Mouse (Mus musculus) c-Kit-positive CD71-positive TER-119-positive erythroid progenitor cells, embryonic 14.5 days (primary cell): ENCODE results near the gene Gba2.
A peak's percentile ranks its signal among the peaks of the same experiment; 100 is the strongest.
"Not testable (repeated sequence)": the region's sequence is repeated elsewhere in the genome, so short reads cannot be mapped to it uniquely, and the experiment has no call there.

Source experiments
- DNase-seq: peaks from one replicate; pipeline ENCODE4 v3.0.0-alpha.2; 2013; ENCODE audit warnings: low spot score

Gba2 gene

DNA sequence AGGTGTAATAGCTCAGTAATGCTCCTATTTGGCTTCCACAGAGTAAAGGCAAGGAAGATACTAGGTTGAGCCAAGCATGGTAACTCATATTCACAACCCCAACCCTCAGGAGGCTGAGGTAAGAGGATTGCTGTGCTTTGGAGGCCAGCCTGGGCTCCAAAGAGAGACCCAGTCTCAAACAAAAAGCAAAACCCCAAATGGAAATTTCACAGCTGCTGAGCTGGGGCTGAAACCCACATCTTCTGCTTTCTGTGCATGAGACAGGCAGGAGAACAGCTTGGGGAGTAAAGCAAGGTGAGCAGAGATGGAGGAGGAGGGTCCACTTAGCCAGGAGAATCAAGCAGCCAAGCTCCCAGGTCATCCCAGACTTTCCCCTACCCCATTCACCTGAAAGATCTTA, 24.8 kb downstream of the Gba2 start:
- DNase-seq, result no peak

DNA sequence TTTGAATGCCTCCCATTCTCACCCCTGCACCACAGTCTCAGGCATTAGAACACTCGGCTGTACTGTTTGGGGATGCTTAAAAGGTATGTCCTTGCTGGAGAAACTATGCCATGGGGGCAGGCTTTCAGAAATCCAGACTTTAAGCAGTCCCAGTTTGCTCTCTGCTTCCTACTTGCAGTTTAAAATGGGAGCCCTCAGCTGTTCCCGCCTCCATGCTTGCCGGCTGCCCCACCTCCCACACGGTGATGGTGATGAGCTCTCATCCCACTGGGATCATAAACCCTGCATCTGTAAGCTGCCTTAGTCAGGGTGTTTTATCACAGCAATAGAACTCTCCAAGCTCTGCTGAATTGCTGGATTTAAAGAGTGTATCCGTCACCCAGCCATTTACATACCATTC, 26.2 kb downstream of the Gba2 start:
- DNase-seq, result no peak

DNA sequence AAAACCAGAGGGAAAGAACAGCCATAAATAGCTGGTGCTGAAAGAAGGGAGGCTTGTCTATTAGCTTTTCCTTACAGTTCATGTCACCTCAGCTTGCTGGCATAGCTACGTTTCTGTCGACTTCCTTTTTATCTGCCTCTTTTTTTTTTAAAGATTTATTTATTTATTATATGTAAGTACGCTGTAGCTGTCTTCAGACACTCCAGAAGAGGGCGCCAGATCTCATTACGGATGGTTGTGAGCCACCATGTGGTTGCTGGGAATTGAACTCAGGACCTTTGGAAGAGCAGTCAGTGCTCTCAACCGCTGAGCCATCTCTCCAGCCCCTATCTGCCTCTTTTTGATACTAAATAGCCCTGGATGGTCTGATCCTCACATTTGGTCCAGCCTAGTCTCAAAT, 26.8 kb downstream of the Gba2 start:
- DNase-seq, result not testable (repeated sequence)

DNA sequence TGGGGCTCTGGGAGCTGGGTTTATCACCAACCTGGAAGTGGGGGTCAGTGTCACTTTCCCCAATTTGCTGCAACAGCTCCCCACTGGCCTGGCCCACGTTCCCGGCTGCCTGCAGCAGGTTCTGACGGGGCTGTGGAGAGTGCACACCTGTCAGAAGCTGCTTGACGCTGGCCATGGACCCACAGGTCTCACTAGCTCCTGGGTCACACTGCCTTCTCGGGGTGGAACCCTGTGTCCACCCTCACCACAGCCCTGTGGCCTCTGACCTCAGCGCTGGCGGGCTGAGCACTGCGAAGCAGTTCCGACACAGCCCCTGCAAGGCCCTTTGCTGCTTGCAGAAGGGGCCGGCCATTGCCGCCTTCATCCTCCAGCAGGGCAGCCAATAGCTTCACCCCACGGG, 29.6 kb downstream of the Gba2 start:
- DNase-seq, result no peak

DNA sequence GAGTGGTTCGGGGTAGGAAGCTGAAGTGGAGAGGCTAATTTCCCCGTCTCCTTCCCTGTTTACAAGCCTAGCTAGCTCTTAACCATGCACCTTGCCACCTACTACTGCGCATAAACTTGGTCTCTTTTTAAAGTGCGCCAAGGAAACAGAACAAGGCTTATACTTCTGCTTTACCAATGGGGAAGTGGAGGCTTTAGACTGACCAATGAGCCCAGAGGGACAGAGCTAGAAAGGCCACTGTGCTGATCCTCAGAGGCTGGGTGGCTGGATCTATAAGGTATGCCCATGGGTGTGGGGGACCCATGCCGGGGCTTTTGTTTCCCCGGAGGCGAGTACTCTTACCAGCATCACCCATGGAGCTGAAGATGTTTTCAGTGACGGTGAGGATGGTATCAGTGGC, 31.5 kb downstream of the Gba2 start:
- DNase-seq, result no peak

DNA sequence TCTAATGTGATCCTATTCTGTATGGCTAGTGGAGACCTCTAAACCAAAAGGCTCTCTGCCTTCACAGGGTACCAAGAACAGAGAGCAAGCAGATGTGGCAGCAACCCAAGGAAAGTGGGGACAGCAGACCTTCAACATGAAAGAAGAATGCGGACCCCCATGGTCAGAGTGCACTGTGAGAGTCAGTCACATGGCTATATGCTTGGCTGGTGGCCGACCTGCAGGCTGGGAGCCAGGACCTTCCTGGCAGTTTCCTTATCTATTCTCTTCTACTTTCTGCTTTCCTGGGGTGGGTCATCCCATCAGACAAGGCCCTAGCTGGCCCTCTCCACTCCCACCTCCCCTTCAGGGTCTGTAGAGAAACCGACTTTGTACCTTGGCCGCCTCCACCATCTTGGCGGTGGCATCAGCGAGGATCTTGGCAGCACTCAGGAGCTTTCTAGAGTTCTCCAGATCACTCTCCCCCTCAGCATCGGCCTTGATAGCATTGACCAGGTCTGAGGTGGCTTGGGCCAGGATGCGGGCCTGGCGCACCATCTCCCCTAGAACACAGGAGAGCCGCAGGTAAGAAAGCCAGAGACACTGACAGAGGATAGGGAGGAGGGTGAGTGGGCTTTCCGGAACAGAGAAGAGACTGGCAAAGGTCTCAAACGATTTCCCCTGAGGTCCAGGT, 32.2 kb downstream of the Gba2 start:
- DNase-seq, result no peak

DNA sequence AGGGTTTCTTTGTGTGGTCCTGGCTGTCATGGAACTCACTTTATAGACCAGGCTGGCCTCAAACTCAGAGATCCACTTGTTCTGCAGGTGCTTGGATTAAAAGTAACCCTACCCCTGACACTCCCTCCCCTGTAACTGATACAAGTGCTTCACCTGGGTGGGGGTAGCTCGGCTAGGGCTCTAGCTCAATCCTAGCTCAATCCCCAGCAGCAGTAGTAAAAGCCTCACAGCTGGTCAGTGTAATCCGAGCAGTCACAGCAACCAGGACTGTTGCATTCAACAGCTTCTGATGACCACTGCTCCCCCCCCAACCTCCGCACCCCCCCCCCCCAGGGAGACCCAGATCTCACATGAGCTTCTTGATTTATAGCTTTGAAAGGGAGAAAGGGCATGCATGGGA, 36.6 kb downstream of the Gba2 start:
- no peak for DNase-seq

DNA sequence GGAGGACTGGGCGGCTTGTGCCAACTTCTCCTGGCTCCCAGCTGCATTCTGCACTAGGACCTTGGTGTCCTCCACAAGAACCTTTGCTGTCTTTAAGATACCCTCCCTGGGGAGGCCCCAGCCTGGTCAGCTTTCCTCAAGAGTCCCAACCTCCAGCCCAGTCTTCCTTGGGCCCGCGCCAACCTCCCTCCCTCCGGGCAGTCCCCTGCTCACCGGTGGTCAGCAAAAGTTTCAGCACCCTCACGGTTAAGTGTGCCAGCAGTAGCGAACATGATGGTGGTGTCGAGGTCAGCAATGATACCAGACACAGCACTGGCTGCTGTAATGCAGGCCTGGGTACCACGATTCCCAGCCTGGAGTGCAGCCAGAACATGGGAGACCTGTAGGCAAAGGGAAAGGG, 42.6 kb downstream of the Gba2 start:
- DNase-seq, result no peak

DNA sequence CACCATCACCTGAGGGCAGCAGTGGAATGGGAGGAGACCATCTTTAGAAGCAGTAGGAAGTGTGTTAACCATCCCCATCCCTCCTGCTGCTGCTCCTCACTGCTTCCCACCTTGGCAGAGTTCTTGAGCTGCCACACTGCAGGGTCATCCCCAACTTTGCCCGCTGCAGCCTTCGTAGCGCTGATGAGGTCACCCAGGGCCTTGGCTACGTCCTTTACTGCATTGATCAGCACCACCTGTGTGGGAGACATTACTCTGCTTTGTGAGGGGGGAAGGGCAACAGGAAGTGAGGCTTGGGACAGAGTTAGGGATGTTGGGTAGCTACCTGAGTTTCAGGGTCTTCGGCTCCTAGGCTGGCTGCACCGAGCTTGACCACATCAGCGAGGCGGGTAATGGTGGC, 43.0 kb downstream of the Gba2 start:
- DNase-seq, result no peak

DNA sequence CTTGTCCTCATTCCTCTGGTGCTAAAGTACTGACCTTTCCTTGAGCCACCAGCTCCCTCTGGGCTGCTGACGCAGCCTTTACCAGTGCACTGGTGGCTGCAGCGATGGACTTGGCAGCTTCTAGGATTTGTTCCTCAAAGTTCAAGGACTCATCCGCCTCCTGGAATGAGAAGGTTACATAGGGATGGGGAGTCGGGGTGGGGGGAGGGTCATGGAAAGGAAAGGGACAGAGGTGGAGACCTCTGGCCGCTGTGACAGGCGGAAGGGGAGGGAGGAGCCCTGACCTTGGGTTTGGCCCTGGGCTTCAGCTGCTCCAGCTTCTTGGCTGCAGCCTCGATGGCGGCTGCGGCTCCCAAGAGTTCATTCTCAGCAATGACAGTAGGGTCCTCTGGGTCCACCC, 45.4 kb downstream of the Gba2 start:
- DNase-seq, result no peak

DNA sequence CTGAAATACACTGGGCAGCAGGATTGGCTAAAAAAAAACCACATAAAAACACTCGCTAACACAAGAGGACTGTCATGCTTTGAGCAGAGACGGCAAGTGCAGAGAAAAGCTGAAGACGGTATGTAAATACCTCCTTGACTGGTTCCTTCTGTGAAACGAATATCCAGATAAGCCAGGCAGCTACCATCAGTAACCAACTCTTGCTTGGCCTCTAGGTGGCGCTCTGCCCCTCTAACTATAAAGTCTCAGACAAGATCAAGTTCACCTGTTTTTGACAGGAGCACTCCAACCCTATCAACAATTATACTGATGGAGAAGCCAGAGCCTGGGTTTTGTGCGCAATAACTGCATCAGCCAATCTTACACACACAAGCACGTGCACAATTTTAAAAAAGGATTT, 48.1 kb downstream of the Gba2 start:
- peak; percentile 80 for DNase-seq

DNA sequence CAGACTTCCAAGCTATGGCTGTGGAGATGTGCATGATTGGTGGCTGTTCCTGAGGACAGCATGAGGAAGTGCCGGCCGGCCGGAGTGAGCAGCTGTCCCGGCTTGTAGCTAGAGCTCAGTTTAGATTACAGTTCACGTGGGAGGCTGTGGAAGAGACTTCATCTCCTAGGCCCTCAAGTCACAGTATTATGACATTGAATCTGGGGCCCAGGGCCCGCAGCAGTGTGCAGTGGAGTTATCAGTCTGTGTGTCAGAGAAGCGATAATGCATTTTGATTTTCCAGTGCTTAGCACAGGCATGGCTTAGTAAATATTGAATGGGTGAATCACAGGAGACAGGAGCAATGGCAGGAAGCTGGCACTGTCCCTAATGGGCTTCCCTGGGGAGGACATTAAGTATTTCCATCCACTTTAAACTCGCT, 48.6 kb downstream of the Gba2 start:
- no peak for DNase-seq

DNA sequence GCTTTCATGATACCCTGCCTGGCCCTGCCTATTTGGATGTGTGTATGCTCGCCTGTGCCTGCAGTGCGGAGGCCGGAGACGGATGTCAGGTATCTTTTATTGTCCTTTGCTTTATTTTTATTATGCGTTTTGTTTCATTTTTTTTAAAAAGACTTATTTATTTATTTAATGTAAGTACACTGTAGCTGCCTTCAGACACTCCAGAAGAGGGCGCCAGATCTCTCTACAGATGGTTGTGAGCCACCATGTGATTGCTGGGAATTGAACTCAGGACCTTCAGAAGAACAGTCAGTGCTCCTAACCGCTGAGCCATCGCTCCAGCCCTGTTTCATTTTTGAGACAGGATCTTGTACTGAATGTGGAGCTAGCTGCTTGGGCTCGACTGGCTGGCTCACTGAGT, 50.2 kb downstream of the Gba2 start:
- no peak for DNase-seq

DNA sequence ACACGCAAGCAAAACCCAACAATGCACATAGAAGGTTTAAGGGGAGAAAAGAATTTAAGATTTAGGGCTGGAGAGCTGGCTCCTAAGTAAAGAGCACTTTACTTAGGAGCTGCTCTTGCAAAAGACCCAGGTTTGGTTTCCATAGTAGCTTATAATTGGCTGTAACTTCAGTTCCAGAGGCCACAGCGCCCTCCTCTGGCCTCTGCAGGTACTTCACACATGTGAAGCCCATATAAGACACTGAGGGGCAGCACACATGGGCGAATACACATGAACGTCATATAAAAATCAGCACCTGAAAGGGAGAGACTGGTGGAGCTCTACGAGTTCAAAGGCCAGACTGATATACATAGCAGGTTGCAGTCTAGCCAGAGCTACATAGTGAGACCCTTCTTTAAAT, 50.8 kb downstream of the Gba2 start:
- DNase-seq, result no peak

DNA sequence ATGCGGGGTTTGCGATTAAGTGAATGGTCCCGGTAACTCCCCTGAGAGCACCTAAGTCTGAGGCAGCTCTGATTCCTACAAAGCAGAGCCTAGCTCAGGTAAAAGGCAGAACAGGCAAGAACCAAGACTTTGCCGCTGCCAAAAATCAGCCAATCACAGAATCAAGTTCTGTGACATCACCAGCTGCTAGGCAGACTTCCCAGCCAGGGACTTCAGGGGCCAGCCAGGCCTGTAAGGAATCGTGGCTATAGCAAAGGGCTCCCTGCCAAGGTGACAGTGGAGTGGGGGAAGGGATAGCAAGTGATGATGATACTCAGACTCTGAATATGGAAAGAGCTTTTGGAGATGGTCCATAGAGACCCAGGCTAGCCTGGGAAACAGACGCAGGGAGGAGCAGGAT, 58.7 kb downstream of the Gba2 start:
- DNase-seq, result peak; percentile 77

DNA sequence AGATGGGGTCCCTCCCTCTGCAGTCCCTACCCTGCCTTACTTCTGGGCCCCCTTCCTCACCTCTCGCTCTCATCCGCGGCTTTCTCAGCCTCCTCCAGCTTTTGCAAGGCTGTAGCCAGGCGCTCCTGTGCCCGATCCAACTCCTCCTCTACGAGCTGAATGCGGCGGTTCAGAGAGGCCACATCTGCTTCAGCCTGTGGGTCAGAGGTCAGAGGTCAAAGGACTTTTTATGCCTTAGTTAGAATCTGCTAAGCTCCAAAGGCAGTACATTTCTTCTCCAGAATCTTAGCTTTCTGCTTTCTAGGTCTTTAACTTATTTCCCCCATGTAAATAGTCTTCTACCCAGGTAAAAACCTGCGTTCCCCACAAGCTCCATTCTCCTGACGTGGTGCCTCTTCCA, 59.1 kb downstream of the Gba2 start:
- DNase-seq, result no peak
